Mouse (Mus musculus) embryonic facial prominence, embryonic 10.5 days (tissue): ENCODE measurements around the gene Rasa3. TPM values are rescaled to one million over a fixed set of nuclear protein-coding genes. Genes with fewer than 3 reads are reported as not detected.

Source experiments
- DNase-seq: peaks from one replicate; pipeline ENCODE4 v3.0.0-alpha.2; 2017; ENCODE audit warnings: low spot score
- H3K27ac ChIP-seq: fragments of 300-500 bp; sonication (generic); replicated peaks from 2 replicates; pipeline ENCODE4 v1.5.1; 2016; ENCODE audit warnings: mild to moderate bottlenecking
- H3K27me3 ChIP-seq: fragments of 300-500 bp; sonication (generic); replicated peaks from 2 replicates; pipeline ENCODE4 v1.6.1; 2016; ENCODE audit warnings: low read depth, mild to moderate bottlenecking; ENCODE audit not compliant: poor library complexity, severe bottlenecking
- H3K36me3 ChIP-seq: fragments of 300-500 bp; sonication (generic); replicated peaks from 2 replicates; pipeline ENCODE4 v1.6.1; 2016; ENCODE audit warnings: mild to moderate bottlenecking, moderate library complexity
- H3K4me1 ChIP-seq: fragments of 300-500 bp; sonication (generic); 2 replicates; pipeline ENCODE4 v1.6.1; 2016
- H3K4me3 ChIP-seq: fragments of 300-500 bp; sonication (generic); 2 replicates; pipeline ENCODE4 v1.5.1; 2016; ENCODE audit warnings: mild to moderate bottlenecking, moderate library complexity
- H3K9me3 ChIP-seq: fragments of 300-500 bp; sonication (generic); 2 replicates; pipeline ENCODE4 v1.6.1; 2016; ENCODE audit warnings: mild to moderate bottlenecking
- WGBS: fragments of 180-500 bp; shearing (Covaris S2); methylation state at CpG from one replicate; pipeline ENCODE4 v1.1.7; 2016; 5-methylcytosine and 5-hydroxymethylcytosine counted together
- polyA plus RNA-seq: library from polyadenylated mRNA; unstranded; fragments of >200 nt; fragmentation: Nextera tagmentation; extraction: Ambion mirVana; gene quantifications from 2 replicates; pipeline ENCODE4 v1.2.1, GENCODE M21; 2016

Gene Rasa3
- 26.3 and 27.3 TPM in 2 replicates for polyA plus RNA-seq

DNA sequence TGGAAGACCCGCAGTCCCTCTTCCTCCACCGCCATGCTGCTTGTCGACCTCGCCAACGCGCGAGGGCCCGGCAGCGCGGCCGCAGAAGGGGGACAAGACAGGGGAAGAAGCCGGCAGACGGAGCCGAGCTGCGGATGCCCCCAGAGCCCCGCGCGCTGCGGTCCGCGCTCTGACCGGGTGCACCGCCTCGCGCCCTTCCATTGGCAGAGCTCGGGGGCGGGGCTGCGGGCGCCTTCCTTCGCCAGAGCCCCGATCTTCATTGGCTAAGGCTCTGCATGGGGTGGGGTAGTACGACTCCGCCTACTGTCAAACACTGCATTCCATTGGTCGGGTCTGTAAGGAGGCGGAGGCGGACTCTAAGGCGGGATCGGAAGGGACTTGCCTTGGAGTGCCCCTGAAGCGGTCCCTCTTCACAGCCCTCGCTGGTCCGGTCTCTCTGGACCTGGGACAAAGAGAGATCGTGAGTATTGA, at the start of gene Rasa3:
Gene Rasa3 (minus strand): TSS at position 191 of the 471 bp plus-strand sequence.
- no peaks in the 10 kb centered on the region for H3K36me3 ChIP-seq
- peak; percentile 96 for DNase-seq
- H3K27me3 ChIP-seq = peaks cover 27% of the 10 kb centered on the region
- peak within 1 kb of the TSS; percentile 75 for H3K4me3 ChIP-seq
- peak within 1 kb of the TSS; percentile 84 for H3K27ac ChIP-seq
- H3K9me3 ChIP-seq = no peaks in the 10 kb centered on the region
- peaks cover 46% of the 10 kb centered on the region for H3K4me1 ChIP-seq
- WGBS = under 1% methylated on average over 42 of the region's 42 CpGs

DNA sequence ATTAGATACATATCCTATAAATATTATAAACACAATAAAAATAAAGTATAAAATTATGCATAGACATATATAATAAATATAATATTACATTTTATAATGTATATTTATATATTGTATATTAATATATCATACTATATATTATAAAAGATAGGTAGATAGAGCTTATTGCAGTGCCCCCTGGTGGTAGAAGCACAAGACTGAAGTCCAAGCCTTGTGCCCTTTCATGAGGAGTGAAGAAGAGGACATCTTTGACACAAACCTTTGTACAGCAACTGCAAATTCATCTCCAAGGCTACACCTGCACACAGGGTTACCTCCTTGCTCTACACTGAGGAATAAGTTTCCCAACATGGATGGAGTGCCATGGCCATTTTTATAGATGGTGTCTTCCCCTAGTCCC, 48.3 kb upstream of the Rasa3 start:
- DNase-seq = peak; percentile 43
- Histone ChIP-seq H3K36me3 (no peaks in the 10 kb centered on the region), H3K9me3 (no peaks in the 10 kb centered on the region)

GRCm38 (mm10) chr8:13718980-13719379, 41.6 kb upstream of the Rasa3 start:
- WGBS = 94% methylated on average over 8 of the region's 8 CpGs
- Histone ChIP-seq H3K9me3 (no peaks in the 10 kb centered on the region), H3K27ac (no peak overlapping the region), H3K4me3 (no peak overlapping the region), H3K4me1 (no peaks in the 10 kb centered on the region), H3K27me3 (no peaks in the 10 kb centered on the region), H3K36me3 (no peaks in the 10 kb centered on the region)
- no peak for DNase-seq

More for the DNA sequence above, 48.3 kb upstream of the Rasa3 start:
- Histone ChIP-seq H3K27me3 (no peaks in the 10 kb centered on the region), H3K27ac (no peak overlapping the region), H3K4me3 (no peak overlapping the region), H3K4me1 (no peaks in the 10 kb centered on the region)

DNA sequence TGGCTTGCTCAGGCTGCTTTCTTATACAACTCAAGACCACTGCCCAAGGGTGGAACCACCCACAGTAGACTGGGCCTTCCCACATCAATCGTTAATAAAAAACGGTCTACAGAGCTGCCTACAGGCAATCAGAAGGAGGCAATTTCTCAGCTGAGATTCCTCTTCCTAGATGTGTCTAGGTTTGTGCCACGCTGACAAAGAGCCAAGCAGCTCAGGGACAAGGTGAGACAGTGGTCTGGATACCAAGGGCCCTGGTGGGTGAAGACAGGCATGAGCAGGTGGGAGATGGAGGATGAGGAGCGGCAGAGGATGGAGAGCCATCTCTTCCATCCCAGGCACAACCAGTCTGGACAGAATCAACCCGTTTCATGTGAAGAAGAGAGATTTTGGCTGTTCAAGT, 31.1 kb upstream of the Rasa3 start:
- Histone ChIP-seq H3K27ac (no peak overlapping the region), H3K36me3 (no peaks in the 10 kb centered on the region), H3K4me1 (peaks cover 12% of the 10 kb centered on the region), H3K9me3 (no peaks in the 10 kb centered on the region), H3K27me3 (no peaks in the 10 kb centered on the region), H3K4me3 (no peak overlapping the region)
- WGBS = 90% methylated on average over 5 of the region's 5 CpGs
- no peak for DNase-seq

DNA sequence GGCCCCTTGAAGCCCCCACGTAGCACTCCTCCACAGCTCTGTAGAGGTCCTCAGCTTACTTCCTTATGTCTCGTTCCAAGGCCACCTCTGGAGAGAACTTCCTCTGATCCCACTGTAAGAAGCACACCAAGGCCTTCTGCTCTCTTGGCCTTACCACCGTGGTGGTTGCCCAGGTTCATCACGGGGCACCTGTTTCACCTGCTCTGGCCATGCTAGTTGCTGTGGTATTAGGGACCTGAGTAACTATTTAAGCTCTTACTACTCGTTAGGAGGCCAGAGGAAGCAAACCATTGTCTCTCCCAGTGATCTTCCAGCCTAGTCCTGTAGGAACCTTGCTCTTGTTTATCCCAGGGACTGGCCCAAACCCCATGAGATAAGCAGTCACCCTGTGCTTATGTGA, 29.5 kb upstream of the Rasa3 start:
- Histone ChIP-seq H3K27me3 (no peaks in the 10 kb centered on the region), H3K36me3 (no peaks in the 10 kb centered on the region), H3K4me3 (no peak overlapping the region), H3K9me3 (no peaks in the 10 kb centered on the region), H3K4me1 (peaks cover 21% of the 10 kb centered on the region), H3K27ac (no peak overlapping the region)
- DNase-seq = no peak
- 86% methylated on average over 5 of the region's 5 CpGs for WGBS

GRCm38 (mm10) chr8:13705668-13706067, 28.3 kb upstream of the Rasa3 start, which contains the start of gene Cfap97d2:
Gene Cfap97d2 (plus strand): TSS chr8:13705889.
- 6% methylated on average over 5 of the region's 5 CpGs for WGBS
- Histone ChIP-seq H3K4me1 (peaks cover 21% of the 10 kb centered on the region), H3K9me3 (no peaks in the 10 kb centered on the region), H3K36me3 (no peaks in the 10 kb centered on the region), H3K27ac (peak within 1 kb of the TSS; percentile 81), H3K27me3 (no peaks in the 10 kb centered on the region), H3K4me3 (peak within 1 kb of the TSS; percentile 39; the same call in 1 of the 2 replicates)
- peak; percentile 89 for DNase-seq

GRCm38 (mm10) chr8:13704301-13704700, 26.9 kb upstream of the Rasa3 start:
- Histone ChIP-seq H3K4me3 (no peak overlapping the region), H3K27ac (no peak overlapping the region; the same call in 1 of the 2 replicates), H3K27me3 (no peaks in the 10 kb centered on the region), H3K4me1 (peaks cover 21% of the 10 kb centered on the region), H3K9me3 (no peaks in the 10 kb centered on the region), H3K36me3 (no peaks in the 10 kb centered on the region)
- 89% methylated on average over 4 of the region's 4 CpGs for whole genome bisulfite sequencing
- no peak for DNase-seq

- peaks cover 21% of the 10 kb centered on the region for H3K4me1 ChIP-seq
- no peak overlapping the region for H3K4me3 ChIP-seq
- 89% methylated on average over 6 of the region's 6 CpGs for WGBS
- H3K27ac ChIP-seq = no peak overlapping the region; the same call in 1 of the 2 replicates
- H3K36me3 ChIP-seq = no peaks in the 10 kb centered on the region
- DNase-seq = no peak
- no peaks in the 10 kb centered on the region for H3K27me3 ChIP-seq
- H3K9me3 ChIP-seq = no peaks in the 10 kb centered on the region
These were observed 26.4 kb upstream of the Rasa3 start for GRCm38 (mm10) chr8:13703756-13704155.

- Histone ChIP-seq H3K36me3 (no peaks in the 10 kb centered on the region), H3K27me3 (no peaks in the 10 kb centered on the region), H3K27ac (no peak overlapping the region), H3K4me1 (peaks cover 21% of the 10 kb centered on the region), H3K9me3 (no peaks in the 10 kb centered on the region), H3K4me3 (no peak overlapping the region)
- 50% methylated on average over 4 of the region's 4 CpGs for WGBS
- DNase-seq = no peak
These were observed 25.4 kb upstream of the Rasa3 start for GRCm38 (mm10) chr8:13702755-13703154.

GRCm38 (mm10) chr8:13699323-13699949, 22.0 kb upstream of the Rasa3 start:
- 77% methylated on average over 5 of the region's 5 CpGs for WGBS
- no peaks in the 10 kb centered on the region for H3K9me3 ChIP-seq

DNA sequence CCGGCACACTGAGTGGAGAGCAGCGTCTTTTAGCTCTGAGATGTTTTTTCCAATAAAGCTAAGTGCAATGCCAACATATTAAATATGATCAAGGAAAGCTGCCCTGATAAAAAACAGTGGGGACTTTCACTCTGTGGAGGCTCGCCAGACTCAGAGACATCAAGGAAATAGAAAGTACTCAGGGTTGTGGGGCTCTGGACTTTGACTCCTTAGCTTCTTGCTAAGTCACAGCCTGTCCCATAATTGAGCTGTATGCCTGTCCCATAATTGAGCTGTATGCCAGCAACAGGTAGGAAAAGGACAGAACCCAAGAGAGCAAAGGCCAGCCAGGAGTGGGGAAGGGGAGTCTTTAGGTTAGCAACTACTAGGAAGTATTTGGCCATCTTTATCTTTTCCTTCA, 20.9 kb upstream of the Rasa3 start:
- Histone ChIP-seq H3K27ac (no peak overlapping the region), H3K4me1 (peaks cover 18% of the 10 kb centered on the region), H3K9me3 (no peaks in the 10 kb centered on the region), H3K27me3 (no peaks in the 10 kb centered on the region), H3K4me3 (no peak overlapping the region), H3K36me3 (no peaks in the 10 kb centered on the region)
- DNase-seq = no peak
- WGBS = 86% methylated on average over 3 of the region's 3 CpGs

More at GRCm38 (mm10) chr8:13699323-13699949, 22.0 kb upstream of the Rasa3 start:
- Histone ChIP-seq H3K36me3 (no peaks in the 10 kb centered on the region), H3K27me3 (no peaks in the 10 kb centered on the region), H3K27ac (no peak overlapping the region), H3K4me1 (peaks cover 18% of the 10 kb centered on the region), H3K4me3 (no peak overlapping the region)
- DNase-seq = no peak

DNA sequence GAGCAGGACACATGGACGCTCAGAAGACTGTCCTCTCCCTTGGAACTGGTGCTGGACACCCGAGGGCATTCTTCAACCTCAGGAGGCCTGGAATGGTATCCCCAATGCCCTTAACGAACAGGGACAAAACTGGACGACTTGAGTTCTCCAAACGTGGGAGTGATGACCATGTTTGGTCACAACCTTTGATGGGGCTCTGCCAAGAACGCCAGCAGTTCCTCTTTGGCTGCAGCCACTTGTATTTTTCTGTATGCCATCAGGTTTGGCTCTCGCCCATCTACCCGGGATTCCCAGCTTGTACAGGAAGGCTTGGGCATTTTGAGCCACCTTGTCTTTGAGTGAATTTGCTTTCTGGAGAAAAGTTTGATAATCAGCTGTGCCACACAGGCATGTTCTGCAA, 20.3 kb upstream of the Rasa3 start:
- H3K36me3 ChIP-seq = no peaks in the 10 kb centered on the region
- DNase-seq = no peak
- H3K27me3 ChIP-seq = no peaks in the 10 kb centered on the region
- H3K27ac ChIP-seq = no peak overlapping the region
- 86% methylated on average over 8 of the region's 8 CpGs for WGBS
- peaks cover 12% of the 10 kb centered on the region for H3K4me1 ChIP-seq
- no peak overlapping the region for H3K4me3 ChIP-seq
- H3K9me3 ChIP-seq = no peaks in the 10 kb centered on the region

- Histone ChIP-seq H3K4me1 (peaks cover 13% of the 10 kb centered on the region), H3K36me3 (no peaks in the 10 kb centered on the region), H3K4me3 (no peak overlapping the region), H3K27ac (no peak overlapping the region), H3K9me3 (no peaks in the 10 kb centered on the region), H3K27me3 (no peaks in the 10 kb centered on the region)
- no peak for DNase-seq
- 80% methylated on average over 8 of the region's 8 CpGs for WGBS
These were observed 19.8 kb upstream of the Rasa3 start for GRCm38 (mm10) chr8:13697196-13697595.
